Mouse (Mus musculus) left cerebral cortex, postnatal 10 days (tissue): ENCODE measurements around the gene Lzic. TPM values are rescaled to one million over a fixed set of nuclear protein-coding genes. Genes with fewer than 3 reads are reported as not detected.

Experiments
- DNase-seq, 2 experiments: peaks; one replicate each; pipeline ENCODE4 v3.0.0; 2021 to 2022; ENCODE audit warnings: low spot score in 2 of 2, mixed read lengths in 1 of 2; ENCODE audit errors: extremely low spot score in 1 of 2
- intact Hi-C: fragments of 180-260 bp; cut with DNase I; formaldehyde crosslinking; loops from one replicate; pipeline ENCODE4 v1.15.1; 2025
- microRNA-seq: library from miRNA; unstranded; fragments of <30 nt; microRNA quantifications from one replicate; pipeline ENCODE4 v1.2.0, GENCODE M21; 2022
- total RNA-seq, 2 experiments: library from RNA; stranded (reverse); gene quantifications; 2 replicates each; pipeline ENCODE4 v1.2.3; 2021

Lzic gene
- total RNA-seq, 2 experiments from 2014 or later, result 36.1 to 37.6 TPM

GRCm38 (mm10) chr4:149517868-149518340 lies 32.9 kb downstream of the Lzic start, which contains the start of gene Ctnnbip1:
Gene Ctnnbip1 (plus strand): TSS chr4:149518236.
- intact Hi-C loops, result no loop called here
- DNase-seq, result peak; percentile 95 to 98

- DNase-seq, result peak in 1 of 2 experiments; percentile 55
- intact Hi-C loops, result no loop called here
These were observed 33.6 kb downstream of the Lzic start for GRCm38 (mm10) chr4:149518351-149519220.

DNA sequence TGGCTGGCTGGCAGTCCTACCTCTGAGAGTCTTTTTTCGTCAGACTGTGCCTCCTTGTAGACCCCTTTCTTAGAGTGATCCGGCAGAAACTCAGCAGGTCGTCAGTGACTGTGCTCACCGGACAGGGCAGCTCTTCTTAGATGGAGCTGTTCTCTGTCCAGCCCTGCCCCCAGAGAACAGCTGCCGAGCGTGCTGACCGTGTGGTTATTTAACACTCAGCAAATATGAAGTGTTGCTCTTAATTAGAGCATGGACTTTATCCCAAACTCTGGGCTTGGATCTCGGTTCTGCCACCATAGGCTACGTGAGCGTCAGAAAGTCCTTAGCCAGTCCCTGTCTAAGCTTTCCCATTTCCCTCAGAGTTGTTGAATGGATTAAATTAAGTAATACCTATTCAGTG lies 36.2 kb downstream of the Lzic start:
- intact Hi-C loops, result no loop called here
- no peak for DNase-seq

DNA sequence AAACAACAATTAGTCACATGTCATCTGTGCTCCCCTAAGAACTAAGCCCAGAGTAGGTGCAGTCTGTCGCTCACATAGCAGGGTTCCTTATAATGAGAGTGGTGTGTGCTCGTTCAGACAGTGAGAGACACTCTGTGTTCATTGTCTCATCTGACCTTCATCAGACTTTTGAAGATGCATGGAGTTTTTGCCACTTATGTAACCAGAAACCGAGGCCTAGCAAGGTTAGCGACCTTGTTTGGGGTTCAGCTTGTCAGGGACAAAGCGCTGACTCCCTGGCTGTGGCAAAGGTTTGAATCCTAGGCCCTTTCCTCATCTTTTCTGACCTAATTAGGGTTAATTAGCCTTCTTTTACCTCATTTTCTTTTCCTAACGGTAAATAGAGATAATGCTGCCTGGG lies 38.9 kb downstream of the Lzic start:
- no peak for DNase-seq
- intact Hi-C loops, result no loop called here

- DNase-seq, result no peak
- intact Hi-C loops, result no loop called here
These were observed 40.1 kb downstream of the Lzic start for GRCm38 (mm10) chr4:149525170-149525569.

GRCm38 (mm10) chr4:149525811-149526210 lies 40.8 kb downstream of the Lzic start:
- no peak for DNase-seq
- intact Hi-C loops, result no loop called here

DNA sequence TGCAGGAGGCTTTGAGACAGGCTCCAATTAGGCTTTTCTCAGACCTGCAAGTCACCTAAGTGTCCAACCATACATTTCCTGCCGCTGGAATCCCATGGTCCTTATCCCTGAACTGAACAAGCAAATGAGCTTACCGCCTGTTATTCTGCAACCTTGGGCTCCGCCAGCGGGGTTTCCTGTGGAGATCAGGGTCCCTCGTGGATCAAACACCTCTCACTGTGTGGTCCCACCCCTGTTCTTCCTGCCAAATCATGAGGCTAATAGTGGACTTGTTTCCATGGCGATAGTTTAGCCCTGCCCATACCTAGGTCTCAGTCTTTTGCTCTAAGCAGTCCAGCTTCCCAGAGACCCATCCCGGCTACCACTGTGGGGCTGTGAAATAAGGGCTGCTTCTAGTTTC lies 41.3 kb downstream of the Lzic start:
- intact Hi-C loops, result no loop called here
- DNase-seq, result peak in 1 of 2 experiments; percentile 79

DNA sequence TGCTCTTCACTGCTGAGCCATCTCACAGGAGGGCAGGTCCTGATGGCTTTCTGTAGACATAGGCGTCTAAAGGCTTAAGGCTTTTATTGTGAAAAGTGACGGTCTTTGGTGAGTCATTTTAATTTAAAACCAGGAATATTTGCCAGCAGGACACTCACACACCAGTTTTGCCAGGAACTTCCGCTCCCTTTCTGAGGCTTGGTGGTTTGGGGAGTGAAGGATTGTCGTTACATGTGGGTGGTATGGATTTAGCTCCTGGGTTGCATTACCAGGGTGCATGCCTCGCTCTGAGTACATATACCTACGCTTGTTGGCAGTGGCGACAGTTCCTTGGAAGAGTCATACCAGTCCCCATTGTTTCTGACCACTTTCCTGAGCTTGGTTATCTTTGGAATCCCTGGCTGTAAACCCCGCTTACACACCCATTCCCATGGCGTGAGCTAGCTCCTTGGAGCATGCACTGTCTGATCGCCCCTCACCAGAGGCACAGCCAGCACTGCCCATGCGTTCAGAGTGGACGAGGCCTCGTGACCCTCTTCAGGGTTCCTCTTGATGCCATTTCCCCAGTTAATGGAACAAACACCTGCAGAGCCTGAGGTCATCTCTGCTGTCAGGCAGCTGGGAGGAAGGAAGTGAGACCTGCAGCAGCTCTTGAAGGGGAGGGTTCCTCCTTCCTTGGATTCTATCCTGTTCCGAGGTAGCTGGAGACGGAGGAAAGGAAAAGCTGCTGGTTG lies 42.8 kb downstream of the Lzic start:
- DNase-seq, result no peak
- intact Hi-C loops, result no loop called here

GRCm38 (mm10) chr4:149529691-149530090 lies 44.7 kb downstream of the Lzic start:
- peak in 1 of 2 experiments; percentile 49 for DNase-seq
- intact Hi-C loops, result no loop called here

GRCm38 (mm10) chr4:149539441-149539840 lies 54.4 kb downstream of the Lzic start:
- DNase-seq, result no peak
- intact Hi-C loops, result no loop called here

GRCm38 (mm10) chr4:149541935-149542334 lies 56.9 kb downstream of the Lzic start:
- intact Hi-C loops, result loop anchor here (5.0 to 10.0 kb wide), 3 partner anchors 55 to 397 kb away; partner anchors contain the start of genes Lzic, Nmnat1 and Pik3cd
- DNase-seq, result no peak

DNA sequence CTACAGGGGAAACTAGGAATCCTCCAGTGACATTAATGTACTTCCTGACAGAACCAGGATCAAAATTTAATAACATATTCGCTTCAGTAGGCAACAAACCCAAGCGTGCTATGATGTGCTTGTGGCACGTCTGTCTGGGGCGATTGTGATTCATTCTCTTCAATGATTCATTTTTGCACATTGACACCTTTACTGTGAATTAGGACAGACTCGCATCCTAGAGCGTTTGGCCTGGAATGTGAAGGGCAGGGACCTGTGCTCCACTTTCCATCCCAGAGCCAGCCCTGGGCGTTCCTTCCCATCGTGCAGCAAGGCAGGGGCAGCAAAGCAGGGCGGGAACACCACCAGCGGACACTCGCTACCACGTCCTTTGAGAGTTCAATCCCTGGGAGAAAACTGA lies 57.4 kb downstream of the Lzic start:
- no peak for DNase-seq
- intact Hi-C loops, result loop anchor here (5.0 to 10.0 kb wide), 3 partner anchors 55 to 398 kb away; partner anchors contain the start of genes Lzic, Nmnat1 and Pik3cd

DNA sequence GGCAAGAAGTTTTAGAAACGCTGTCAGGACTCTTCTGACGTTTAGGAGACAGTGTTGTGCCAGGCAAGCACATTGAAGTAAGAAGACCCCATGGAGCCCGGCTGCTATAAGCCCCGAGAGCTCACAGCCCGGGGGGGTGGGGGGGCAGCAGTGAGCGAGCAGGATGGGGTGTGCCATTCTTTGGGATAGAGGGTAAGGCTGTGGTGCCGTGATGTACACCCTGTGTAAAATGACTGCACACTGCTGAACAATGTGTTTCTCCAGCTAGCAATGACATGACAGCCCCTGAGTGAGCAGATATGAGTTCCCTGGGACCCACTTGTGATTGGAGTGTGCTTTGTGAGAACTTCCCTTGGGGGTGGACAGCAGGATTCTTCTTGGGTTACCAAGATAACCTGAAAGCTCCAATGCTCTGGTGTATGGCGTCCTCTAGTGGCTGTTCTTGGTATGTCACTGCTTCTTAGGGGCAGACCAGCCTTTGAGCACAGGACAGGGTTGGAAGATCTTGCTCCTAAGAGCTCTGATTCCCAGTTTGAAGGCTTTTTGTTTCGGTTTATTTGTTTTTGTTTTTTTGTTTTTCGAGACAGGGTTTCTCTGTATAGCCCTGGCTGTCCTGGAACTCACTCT lies 58.0 kb downstream of the Lzic start:
- peak; percentile 71 to 84 for DNase-seq
- intact Hi-C loops, result loop anchor here (5.0 to 10.0 kb wide), 3 partner anchors 56 to 398 kb away; partner anchors contain the start of genes Lzic, Nmnat1 and Pik3cd

- DNase-seq, result no peak
- intact Hi-C loops, result loop anchor here (5.0 to 10.0 kb wide), 4 partner anchors 58 to 400 kb away; partner anchors contain the start of genes Lzic, Nmnat1 and Pik3cd
These were observed 59.9 kb downstream of the Lzic start for GRCm38 (mm10) chr4:149544892-149545291.

Small RNAs within 50 kb of the gene (microRNA-seq; reads per million reads assigned to microRNA genes)
- gene Mir5616, result 1.1 reads per million

Other genes with a start within 250 kb of the Lzic start
- gene Kif1b, start 177.5 kb upstream of the Lzic start, total RNA-seq, result 100 to 1,000 TPM; 427 to 448 TPM
- 100 to 1,000 TPM; 104 to 119 TPM for gene Ube4b, start 58.5 kb upstream of the Lzic start, total RNA-seq
- under 1 TPM in 1 of 2 experiments, not detected in 1; 0.63 TPM for gene Rbp7, start 30.3 kb upstream of the Lzic start, total RNA-seq
- not detected for gene Tmem274, start 7.9 kb upstream of the Lzic start, total RNA-seq
- 1 to 10 TPM; 6.1 to 7.7 TPM for gene Nmnat1, start within 50 bp of the Lzic start, total RNA-seq
- gene Ctnnbip1, start 33.0 kb downstream of the Lzic start, total RNA-seq, result 10 to 100 TPM; 65.3 to 73.2 TPM
- 100 to 1,000 TPM; 909 to 940 TPM for gene Clstn1, start 101.2 kb downstream of the Lzic start, total RNA-seq
- 10 to 100 TPM; 28.1 to 37.1 TPM for gene Pik3cd, start 217.3 kb downstream of the Lzic start, total RNA-seq